Mouse (Mus musculus) lung, postnatal 0 days (tissue): ENCODE measurements around the gene Psmb10. TPM values are rescaled to one million over a fixed set of nuclear protein-coding genes. Genes with fewer than 3 reads are reported as not detected.
A peak's percentile ranks its signal among the peaks of the same experiment; 100 is the strongest.

ENCODE experiments used
- ATAC-seq: fragments of 200-750 bp; cut with Nextera tagmentation; 2 replicates; pipeline ENCODE4 v1.8.0; 2017; ENCODE audit warnings: moderate library complexity
- DNase-seq: peaks from one replicate; pipeline ENCODE4 v3.0.0-alpha.2; 2016; ENCODE audit warnings: low spot score
- H3K27ac ChIP-seq: fragments of 300-500 bp; sonication (generic); 2 replicates; pipeline ENCODE4 v1.5.1; 2014; ENCODE audit warnings: antibody characterized with exemption, mild to moderate bottlenecking, low read length, mixed read lengths
- H3K27me3 ChIP-seq: fragments of 300-500 bp; sonication (generic); replicated peaks from 2 replicates; pipeline ENCODE4 v1.6.1; 2014; ENCODE audit warnings: low read length, mixed read lengths; ENCODE audit not compliant: insufficient read depth
- H3K36me3 ChIP-seq: fragments of 300-500 bp; sonication (generic); 2 replicates; pipeline ENCODE4 v1.6.1; 2014; ENCODE audit warnings: low read length, mixed read lengths; ENCODE audit not compliant: insufficient read depth
- H3K4me1 ChIP-seq: fragments of 300-500 bp; sonication (generic); 2 replicates; pipeline ENCODE4 v1.6.1; 2014; ENCODE audit warnings: antibody characterized with exemption, low read depth, low read length, mixed read lengths; ENCODE audit not compliant: insufficient read depth
- H3K4me2 ChIP-seq: fragments of 300-500 bp; sonication (generic); replicated peaks from 2 replicates; pipeline ENCODE4 v1.6.1; 2014; ENCODE audit warnings: low read depth, mild to moderate bottlenecking, low read length, moderate library complexity, mixed read lengths
- H3K4me3 ChIP-seq: fragments of 300-500 bp; sonication (generic); 2 replicates; pipeline ENCODE4 v1.5.1; 2014; ENCODE audit warnings: low read depth, low read length
- H3K9ac ChIP-seq: fragments of 300-500 bp; sonication (generic); replicated peaks from 2 replicates; pipeline ENCODE4 v1.6.1; 2014; ENCODE audit warnings: low read depth, mild to moderate bottlenecking
- H3K9me3 ChIP-seq: fragments of 300-500 bp; sonication (generic); 2 replicates; pipeline ENCODE4 v1.6.1; 2016; ENCODE audit warnings: low read length, mixed read lengths
- CTCF ChIP-seq: IDR thresholded peaks from 2 replicates; pipeline ENCODE4 v1.5.1; 2016; ENCODE audit warnings: antibody characterized with exemption, mild to moderate bottlenecking
- EP300 ChIP-seq: IDR thresholded peaks from 2 replicates; pipeline ENCODE4 v1.6.1; 2016; ENCODE audit warnings: antibody characterized with exemption, mild to moderate bottlenecking, control low read depth
- whole genome bisulfite sequencing: fragments of 180-500 bp; shearing (Covaris S2); extraction: QIAGEN DNeasy Blood & Tissue Kit; methylation state at CpG from one replicate; pipeline ENCODE4 v1.1.7; 2014; 5-methylcytosine and 5-hydroxymethylcytosine counted together
- polyA plus RNA-seq: library from polyadenylated mRNA; unstranded; fragments of >200 nt; fragmentation: Nextera tagmentation; extraction: Ambion mirVana; gene quantifications from 2 replicates; pipeline ENCODE4 v1.2.1, GENCODE M21; 2015

The Psmb10 gene
- polyA plus RNA-seq, 1 experiment from 2014 or later, result 77.2 TPM

- WGBS, result 25% methylated on average over 16 of the region's 16 CpGs
- peak overlapping the region; percentile 79 for H3K4me2 ChIP-seq
- peak overlapping the region; percentile 98 for H3K9ac ChIP-seq
- no peaks in the 10 kb centered on the region for H3K9me3 ChIP-seq
- H3K4me3 ChIP-seq, result peak overlapping the region; percentile 96
- TF ChIP-seq CTCF, result no peak
- TF ChIP-seq EP300, result no peak
- ATAC-seq (0 out of 2 replicates have a peak, but pooled peaks have one; percentile 1), DNase-seq (no peak)
- peaks cover 6% of the 10 kb centered on the region; the same call in 1 of the 2 replicates for H3K4me1 ChIP-seq
- H3K27me3 ChIP-seq, result no peaks in the 10 kb centered on the region
- no peaks in the 10 kb centered on the region for H3K36me3 ChIP-seq
- H3K27ac ChIP-seq, result peak overlapping the region; percentile 92
Observed at GRCm38 (mm10) chr8:105900941-105901616, 37.2 kb downstream of the Psmb10 start.

DNA sequence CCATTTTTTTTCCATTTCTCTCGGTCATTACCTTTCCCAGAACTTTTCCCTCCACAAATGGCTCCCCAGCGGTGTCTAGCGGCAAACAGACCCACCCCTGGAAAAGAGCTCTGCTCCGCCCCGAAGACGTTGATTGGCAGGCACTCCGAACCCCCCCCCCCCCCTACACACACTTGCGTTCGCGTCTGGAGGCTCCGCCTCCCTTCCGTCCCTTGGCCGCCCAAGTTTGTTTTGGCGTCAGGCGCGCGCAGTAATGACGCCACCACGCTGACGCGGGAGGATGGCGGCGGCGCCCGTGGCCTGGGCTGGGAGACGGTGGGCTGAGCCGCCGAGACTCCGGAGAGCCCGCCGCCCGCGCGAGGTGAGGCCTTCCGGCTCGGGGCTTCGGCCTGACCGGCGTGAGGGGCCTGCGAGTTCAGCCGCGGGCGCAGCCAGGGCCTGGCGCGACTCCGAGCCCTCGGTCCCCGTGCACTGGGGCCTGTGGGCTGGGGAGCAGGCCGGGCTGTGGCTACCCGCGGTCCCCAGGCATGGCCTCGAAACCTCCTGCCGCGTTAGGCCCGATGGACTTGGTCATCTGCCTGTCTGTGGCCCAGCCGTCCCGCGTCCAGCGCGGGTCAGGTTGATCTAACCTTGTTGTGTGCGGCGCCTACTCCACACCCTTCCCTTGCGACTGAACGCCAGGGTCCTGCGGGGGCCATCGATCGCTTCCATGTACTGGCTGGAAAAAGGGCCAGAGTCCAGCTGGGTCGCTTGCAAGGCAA is 37.9 kb downstream of the Psmb10 start, which contains the start of gene Pskh1:
Gene Pskh1 (plus strand): TSS at position 262 of the 761 bp plus-strand sequence.
- H3K27ac ChIP-seq, result peak within 1 kb of the TSS; percentile 92
- DNase-seq, result peak; percentile 96
- TF ChIP-seq EP300 (no peak), CTCF (peak; percentile 30)
- H3K4me2 ChIP-seq, result peak within 1 kb of the TSS; percentile 79
- H3K36me3 ChIP-seq, result no peaks in the 10 kb centered on the region
- peak; percentile 97 for ATAC-seq
- peaks cover 6% of the 10 kb centered on the region; the same call in 1 of the 2 replicates for H3K4me1 ChIP-seq
- no peaks in the 10 kb centered on the region for H3K9me3 ChIP-seq
- WGBS, result under 1% methylated on average over 51 of the region's 68 CpGs
- H3K9ac ChIP-seq, result peak within 1 kb of the TSS; percentile 98
- no peaks in the 10 kb centered on the region for H3K27me3 ChIP-seq
- H3K4me3 ChIP-seq, result peak within 1 kb of the TSS; percentile 96

DNA sequence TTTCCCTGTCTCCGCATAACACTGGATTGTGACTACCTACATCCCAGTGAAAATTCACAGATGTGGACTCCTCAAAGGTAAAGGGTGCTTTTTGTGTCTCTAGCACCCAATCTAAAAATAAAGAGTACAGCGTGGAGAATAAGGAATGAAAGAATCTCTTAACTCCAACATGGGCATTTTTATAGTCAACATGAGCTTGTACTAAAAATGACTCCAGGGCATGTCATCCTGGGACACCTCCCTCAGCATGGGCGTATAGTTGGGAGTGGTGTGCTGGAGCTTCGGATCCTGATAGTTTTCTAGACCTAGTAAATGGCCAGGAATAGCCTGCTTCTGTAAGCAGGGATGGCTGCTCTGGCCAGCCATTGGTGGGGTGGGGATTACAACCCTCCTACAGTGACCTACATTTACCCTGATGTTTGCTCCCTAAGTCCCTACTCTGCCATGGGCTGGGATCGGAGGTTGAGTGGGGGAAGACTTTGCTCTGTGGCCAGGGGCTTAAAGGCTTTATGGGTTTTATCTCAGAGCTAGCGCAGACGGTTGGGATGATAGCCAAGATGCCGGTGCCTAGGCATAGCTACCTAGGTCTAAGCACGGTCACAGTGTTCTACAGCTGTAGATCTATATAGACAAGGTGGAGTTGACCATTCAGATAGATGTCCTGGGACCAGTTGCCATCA is 40.3 kb downstream of the Psmb10 start:
- no peaks in the 10 kb centered on the region for H3K27me3 ChIP-seq
- WGBS, result 74% methylated on average over 9 of the region's 9 CpGs
- no peak overlapping the region for H3K27ac ChIP-seq
- ATAC-seq, result no peak
- H3K4me3 ChIP-seq, result no peak overlapping the region
- no peaks in the 10 kb centered on the region for H3K9me3 ChIP-seq
- TF ChIP-seq EP300 (no peak), CTCF (no peak)
- no peak overlapping the region for H3K4me2 ChIP-seq
- peaks cover 6% of the 10 kb centered on the region; the same call in 1 of the 2 replicates for H3K4me1 ChIP-seq
- H3K36me3 ChIP-seq, result no peaks in the 10 kb centered on the region
- H3K9ac ChIP-seq, result no peak overlapping the region
- DNase-seq, result no peak

GRCm38 (mm10) chr8:105893339-105893738 is 44.9 kb downstream of the Psmb10 start, which contains the start of gene Nrn1l:
Gene Nrn1l (plus strand): TSS chr8:105893567.
- H3K4me2 ChIP-seq, result no peak within 1 kb of the TSS

DNA sequence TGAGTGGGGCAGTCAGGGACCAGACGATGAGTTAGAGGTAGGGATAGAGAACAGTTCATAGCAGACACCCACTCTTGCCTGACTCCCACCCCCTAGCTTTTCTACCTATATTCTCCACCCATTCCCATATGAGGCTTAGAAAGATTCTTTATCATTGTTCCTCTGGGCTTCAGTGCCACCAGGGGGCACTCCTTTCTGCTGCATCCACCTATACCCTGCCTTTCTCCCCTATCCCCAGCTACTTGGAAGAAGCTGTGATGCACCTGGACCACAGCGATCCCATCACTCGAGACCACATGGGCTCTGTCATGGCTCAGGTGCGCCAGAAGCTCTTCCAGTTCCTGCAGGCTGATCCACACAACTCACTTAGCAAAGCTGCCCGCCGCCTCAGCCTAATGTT is 45.8 kb downstream of the Psmb10 start:
- no peaks in the 10 kb centered on the region for H3K9me3 ChIP-seq
- no peak overlapping the region for H3K4me2 ChIP-seq
- DNase-seq, result peak; percentile 37
- H3K27ac ChIP-seq, result no peak overlapping the region
- no peaks in the 10 kb centered on the region for H3K4me1 ChIP-seq
- H3K36me3 ChIP-seq, result peaks cover 39% of the 10 kb centered on the region; the same call in 1 of the 2 replicates
- no peak overlapping the region for H3K4me3 ChIP-seq
- no peaks in the 10 kb centered on the region for H3K27me3 ChIP-seq
- TF ChIP-seq CTCF (peak; percentile 63), EP300 (no peak)
- H3K9ac ChIP-seq, result no peak overlapping the region
- WGBS, result 82% methylated on average over 6 of the region's 6 CpGs
- ATAC-seq, result no peak; the same call in 1 of the 2 replicates

More at GRCm38 (mm10) chr8:105893339-105893738, 44.9 kb downstream of the Psmb10 start, which contains the start of gene Nrn1l:
- no peaks in the 10 kb centered on the region for H3K4me1 ChIP-seq
- H3K9me3 ChIP-seq, result no peaks in the 10 kb centered on the region
- H3K27me3 ChIP-seq, result no peaks in the 10 kb centered on the region
- no peak within 1 kb of the TSS for H3K27ac ChIP-seq
- WGBS, result 15% methylated on average over 11 of the region's 11 CpGs
- peaks cover 34% of the 10 kb centered on the region; the same call in 1 of the 2 replicates for H3K36me3 ChIP-seq
- H3K9ac ChIP-seq, result no peak within 1 kb of the TSS
- peak; percentile 91 for ATAC-seq
- DNase-seq, result peak; percentile 85
- TF ChIP-seq EP300 (no peak), CTCF (peak; percentile 27)
- H3K4me3 ChIP-seq, result no peak within 1 kb of the TSS

GRCm38 (mm10) chr8:105890870-105891269 is 47.4 kb downstream of the Psmb10 start:
- Histone ChIP-seq H3K9me3 (no peaks in the 10 kb centered on the region), H3K27me3 (no peaks in the 10 kb centered on the region), H3K36me3 (peaks cover 54% of the 10 kb centered on the region), H3K4me3 (no peak overlapping the region), H3K9ac (no peak overlapping the region), H3K4me2 (no peak overlapping the region), H3K4me1 (no peaks in the 10 kb centered on the region), H3K27ac (no peak overlapping the region)
- 89% methylated on average over 6 of the region's 6 CpGs for WGBS
- ATAC-seq (no peak), DNase-seq (no peak)
- no peak for TF ChIP-seq EP300
- no peak for TF ChIP-seq CTCF
